Mouse (Mus musculus): ENCODE measurements around the gene Ddx17. TPM values are rescaled to one million over a fixed set of nuclear protein-coding genes. Genes with fewer than 3 reads are reported as not detected.

Ddx17 gene
- polyA plus RNA-seq, 1 experiment from 2014 or later: 48.9 TPM

GRCm38 (mm10) chr15:79513940-79514339 is 32.6 kb downstream of the Ddx17 start:
- Histone ChIP-seq H3K4me3 (peak overlapping the region; percentile 7; the same call in 1 of the 2 replicates), H3K9me3 (no peaks in the 10 kb centered on the region; the same call in 1 of the 2 replicates), H3K4me1 (peaks cover 52% of the 10 kb centered on the region), H3K27ac (no peak overlapping the region), H3K36me3 (replicated peaks) (no peaks in the 10 kb centered on the region), H3K27me3 (ENCODE audit: poor library complexity, severe bottlenecking) (peaks cover 100% of the 10 kb centered on the region)
- DNase-seq (ENCODE audit: extremely low spot score, low spot score): no peak
- WGBS: 9% methylated on average over 9 of the region's 9 CpGs

DNA sequence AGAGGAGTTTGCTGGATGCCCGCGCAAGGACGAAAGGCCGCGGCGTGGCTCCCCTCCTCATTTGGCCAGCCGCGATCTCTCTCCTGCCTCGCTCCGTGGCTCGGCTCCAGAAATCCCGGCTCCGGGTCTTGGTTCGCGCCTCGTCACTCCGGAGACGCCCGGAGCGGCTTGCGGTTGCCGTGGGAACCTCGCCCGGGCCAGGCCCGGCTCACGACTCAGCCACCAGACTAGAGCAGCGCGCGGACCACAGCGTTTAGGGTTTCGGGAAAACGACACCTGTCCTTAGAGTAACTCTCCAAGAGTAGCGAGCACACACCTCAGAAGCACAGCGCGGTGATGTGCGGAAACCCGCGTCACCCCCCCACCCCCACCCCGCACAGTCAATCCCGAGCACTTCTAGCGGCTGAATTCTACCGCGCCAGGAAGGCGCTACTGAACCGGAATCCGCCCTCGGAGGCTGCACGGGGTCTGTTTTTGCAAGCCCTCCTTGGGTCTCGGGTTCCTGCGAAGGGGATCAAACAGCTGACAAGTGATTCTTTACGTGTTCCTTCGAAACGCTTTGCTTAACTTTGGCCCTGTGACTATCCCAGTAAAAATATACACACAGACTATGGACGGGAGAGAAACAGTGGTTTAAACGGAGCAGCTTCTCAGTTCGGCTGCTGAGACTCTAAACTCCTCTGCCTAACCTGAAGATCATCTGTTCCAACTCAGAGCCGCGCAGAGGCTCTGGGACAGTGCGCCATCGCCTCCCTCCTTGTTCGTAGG is 34.8 kb downstream of the Ddx17 start:
- no peaks in the 10 kb centered on the region for H3K36me3 ChIP-seq (replicated peaks)
- peak overlapping the region; percentile 54 for H3K4me3 ChIP-seq
- peaks cover 100% of the 10 kb centered on the region for H3K27me3 ChIP-seq (ENCODE audit: poor library complexity, severe bottlenecking)
- peak; percentile 88 for DNase-seq (ENCODE audit: extremely low spot score, low spot score)
- H3K4me1 ChIP-seq: peaks cover 48% of the 10 kb centered on the region
- no peak overlapping the region for H3K27ac ChIP-seq
- 1% methylated on average over 61 of the region's 61 CpGs for WGBS
- no peaks in the 10 kb centered on the region; the same call in 1 of the 2 replicates for H3K9me3 ChIP-seq

DNA sequence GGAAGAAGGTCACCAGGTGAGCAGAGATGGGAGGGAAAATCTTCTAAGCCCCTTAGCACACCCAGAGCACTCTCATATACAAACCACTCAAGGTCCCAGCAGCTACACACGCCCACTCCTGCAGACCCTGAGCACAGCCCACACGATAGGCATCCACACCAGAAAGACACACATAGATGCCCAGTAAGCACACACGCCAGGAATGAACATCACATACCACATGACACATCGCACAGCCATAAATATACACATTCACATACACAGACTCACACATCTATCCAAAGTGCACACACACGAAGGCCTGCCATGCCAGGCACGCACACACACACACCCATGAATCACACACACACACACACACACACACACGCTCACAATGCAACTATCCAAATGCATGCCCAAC is 36.1 kb downstream of the Ddx17 start:
- Histone ChIP-seq H3K36me3 (replicated peaks) (no peaks in the 10 kb centered on the region), H3K4me3 (no peak overlapping the region), H3K4me1 (peaks cover 48% of the 10 kb centered on the region), H3K27me3 (ENCODE audit: poor library complexity, severe bottlenecking) (peaks cover 100% of the 10 kb centered on the region), H3K9me3 (no peaks in the 10 kb centered on the region; the same call in 1 of the 2 replicates), H3K27ac (no peak overlapping the region)
- 79% methylated on average over 7 of the region's 7 CpGs for WGBS
- DNase-seq (ENCODE audit: extremely low spot score, low spot score): no peak

GRCm38 (mm10) chr15:79509998-79510397 is 36.5 kb downstream of the Ddx17 start:
- Histone ChIP-seq H3K9me3 (no peaks in the 10 kb centered on the region; the same call in 1 of the 2 replicates), H3K27me3 (ENCODE audit: poor library complexity, severe bottlenecking) (peaks cover 100% of the 10 kb centered on the region), H3K36me3 (replicated peaks) (no peaks in the 10 kb centered on the region), H3K27ac (no peak overlapping the region), H3K4me1 (peaks cover 53% of the 10 kb centered on the region), H3K4me3 (no peak overlapping the region)
- no peak for DNase-seq (ENCODE audit: extremely low spot score, low spot score)
- 48% methylated on average over 6 of the region's 6 CpGs for WGBS

- Histone ChIP-seq H3K4me1 (peaks cover 57% of the 10 kb centered on the region), H3K36me3 (replicated peaks) (no peaks in the 10 kb centered on the region), H3K9me3 (no peaks in the 10 kb centered on the region), H3K27me3 (ENCODE audit: poor library complexity, severe bottlenecking) (peaks cover 100% of the 10 kb centered on the region), H3K4me3 (no peak overlapping the region; the same call in 1 of the 2 replicates), H3K27ac (no peak overlapping the region)
- DNase-seq (ENCODE audit: extremely low spot score, low spot score): no peak
- WGBS: 50% methylated on average over 31 of the region's 31 CpGs
Measured at GRCm38 (mm10) chr15:79507055-79507828, 39.3 kb downstream of the Ddx17 start.

GRCm38 (mm10) chr15:79506460-79506859 is 40.1 kb downstream of the Ddx17 start:
- Histone ChIP-seq H3K9me3 (no peaks in the 10 kb centered on the region), H3K27ac (no peak overlapping the region), H3K4me1 (peaks cover 49% of the 10 kb centered on the region), H3K27me3 (ENCODE audit: poor library complexity, severe bottlenecking) (peaks cover 100% of the 10 kb centered on the region), H3K4me3 (peak overlapping the region; percentile 69; the same call in 1 of the 2 replicates), H3K36me3 (replicated peaks) (no peaks in the 10 kb centered on the region)
- no peak for DNase-seq (ENCODE audit: extremely low spot score, low spot score)
- 37% methylated on average over 7 of the region's 7 CpGs for WGBS

GRCm38 (mm10) chr15:79505616-79506283 is 40.8 kb downstream of the Ddx17 start:
- Histone ChIP-seq H3K27me3 (ENCODE audit: poor library complexity, severe bottlenecking) (peaks cover 100% of the 10 kb centered on the region), H3K36me3 (replicated peaks) (no peaks in the 10 kb centered on the region), H3K9me3 (no peaks in the 10 kb centered on the region), H3K27ac (peak overlapping the region; percentile 79), H3K4me3 (peak overlapping the region; percentile 69), H3K4me1 (peaks cover 44% of the 10 kb centered on the region)
- under 1% methylated on average over 60 of the region's 71 CpGs for WGBS
- peak; percentile 80 for DNase-seq (ENCODE audit: extremely low spot score, low spot score)

- Histone ChIP-seq H3K4me3 (peak within 1 kb of the TSS; percentile 69), H3K4me1 (peaks cover 44% of the 10 kb centered on the region), H3K9me3 (no peaks in the 10 kb centered on the region), H3K27ac (peak within 1 kb of the TSS; percentile 79), H3K36me3 (replicated peaks) (no peaks in the 10 kb centered on the region), H3K27me3 (ENCODE audit: poor library complexity, severe bottlenecking) (peaks cover 100% of the 10 kb centered on the region)
- 1% methylated on average over 59 of the region's 60 CpGs for WGBS
- DNase-seq (ENCODE audit: extremely low spot score, low spot score): peak; percentile 40
Measured at GRCm38 (mm10) chr15:79504707-79505452, 41.7 kb downstream of the Ddx17 start, which contains the start of gene Kcnj4. Gene Kcnj4 (minus strand): TSS chr15:79505241.

GRCm38 (mm10) chr15:79503438-79503837 is 43.1 kb downstream of the Ddx17 start:
- peaks cover 52% of the 10 kb centered on the region for H3K4me1 ChIP-seq
- no peaks in the 10 kb centered on the region for H3K36me3 ChIP-seq (replicated peaks)
- DNase-seq (ENCODE audit: extremely low spot score, low spot score): no peak
- peaks cover 100% of the 10 kb centered on the region for H3K27me3 ChIP-seq (ENCODE audit: poor library complexity, severe bottlenecking)
- H3K4me3 ChIP-seq: no peak overlapping the region
- WGBS: 69% methylated on average over 5 of the region's 5 CpGs
- H3K9me3 ChIP-seq: no peaks in the 10 kb centered on the region
- no peak overlapping the region for H3K27ac ChIP-seq

DNA sequence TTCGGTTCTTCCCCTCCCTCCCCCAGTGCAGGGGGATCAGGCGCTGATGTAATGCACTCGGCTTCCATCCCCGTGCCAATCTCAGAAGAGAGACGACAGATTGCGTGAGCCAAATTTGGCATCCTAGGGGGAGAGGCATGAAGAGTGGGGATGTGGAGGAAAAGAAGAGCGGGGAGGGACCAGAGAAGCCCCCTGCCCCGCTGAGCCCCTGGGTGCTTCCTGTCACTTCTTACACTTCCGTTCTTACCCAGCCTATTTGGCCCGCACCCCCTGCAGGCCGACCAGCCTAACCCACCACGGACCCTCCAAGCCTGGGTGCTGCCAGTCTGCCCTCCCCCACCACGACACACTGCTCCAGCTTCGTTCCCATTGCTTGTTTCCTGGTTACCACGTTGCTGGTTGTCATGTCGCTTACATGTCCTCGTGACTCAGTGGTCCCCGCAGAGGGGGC is 43.6 kb downstream of the Ddx17 start:
- Histone ChIP-seq H3K27me3 (ENCODE audit: poor library complexity, severe bottlenecking) (peaks cover 100% of the 10 kb centered on the region), H3K4me1 (peaks cover 51% of the 10 kb centered on the region), H3K9me3 (no peaks in the 10 kb centered on the region), H3K27ac (no peak overlapping the region), H3K36me3 (replicated peaks) (no peaks in the 10 kb centered on the region), H3K4me3 (no peak overlapping the region)
- WGBS: 21% methylated on average over 18 of the region's 18 CpGs
- no peak for DNase-seq (ENCODE audit: extremely low spot score, low spot score)

DNA sequence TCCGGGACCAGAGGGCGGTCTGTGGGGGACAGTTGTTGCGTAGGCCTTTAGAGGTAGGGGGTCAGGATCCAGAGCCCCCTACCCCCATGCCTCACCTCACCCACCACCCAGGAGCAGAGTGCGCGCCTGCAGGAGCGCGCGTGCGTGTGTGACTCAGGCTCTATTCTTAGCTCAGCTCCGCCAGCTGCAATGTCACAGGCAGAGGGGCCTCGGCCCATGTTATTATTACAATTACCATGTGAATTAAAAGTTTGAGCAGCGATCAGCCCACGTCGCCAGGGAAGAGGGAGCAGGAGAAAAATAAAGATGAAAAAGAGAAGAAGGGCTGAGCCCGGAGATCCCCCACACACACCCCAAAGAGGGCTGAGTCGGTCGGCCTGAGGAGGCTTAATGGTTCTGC is 46.4 kb downstream of the Ddx17 start:
- DNase-seq (ENCODE audit: extremely low spot score, low spot score): no peak
- peaks cover 82% of the 10 kb centered on the region for H3K27me3 ChIP-seq (ENCODE audit: poor library complexity, severe bottlenecking)

DNA sequence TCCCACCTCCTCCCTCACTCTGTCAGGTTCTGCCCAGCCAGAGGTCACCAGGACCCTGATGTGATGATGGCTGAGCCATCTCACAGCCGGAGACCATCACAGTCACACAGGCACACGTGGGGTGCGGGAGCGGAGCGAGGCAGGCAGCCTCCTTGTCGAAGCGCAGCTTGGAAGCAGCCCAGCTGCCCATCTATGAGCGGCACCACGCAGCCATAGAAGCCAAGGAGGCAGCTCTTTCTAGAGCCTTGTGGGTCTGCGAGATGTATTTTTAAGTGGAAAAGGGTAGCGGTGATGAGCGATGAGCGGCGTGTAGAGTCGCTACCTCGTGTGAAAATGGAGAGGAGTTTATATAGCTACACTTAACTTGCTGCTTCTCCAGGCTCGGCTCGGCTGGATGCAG is 53.0 kb downstream of the Ddx17 start:
- Histone ChIP-seq H3K4me3 (no peak overlapping the region), H3K9me3 (no peaks in the 10 kb centered on the region), H3K27me3 (ENCODE audit: poor library complexity, severe bottlenecking) (peaks cover 61% of the 10 kb centered on the region), H3K36me3 (replicated peaks) (no peaks in the 10 kb centered on the region), H3K4me1 (peaks cover 3% of the 10 kb centered on the region; the same call in 1 of the 2 replicates), H3K27ac (no peak overlapping the region)
- 67% methylated on average over 18 of the region's 18 CpGs for WGBS
- no peak for DNase-seq (ENCODE audit: extremely low spot score, low spot score)

More for the DNA sequence above, 46.4 kb downstream of the Ddx17 start:
- Histone ChIP-seq H3K27ac (no peak overlapping the region), H3K9me3 (no peaks in the 10 kb centered on the region), H3K4me3 (no peak overlapping the region), H3K4me1 (peaks cover 27% of the 10 kb centered on the region), H3K36me3 (replicated peaks) (no peaks in the 10 kb centered on the region)
- WGBS: 89% methylated on average over 17 of the region's 17 CpGs

All from forebrain, embryonic 10.5 days (tissue).